Mouse (Mus musculus): ENCODE measurements at regions not wholly inside any gene's neighbourhood (a gene's known extent, or its start where the extent isn't known, plus 50 kb on each side); places are given as distances from the start of the nearest gene placed in this dataset.

DNA sequence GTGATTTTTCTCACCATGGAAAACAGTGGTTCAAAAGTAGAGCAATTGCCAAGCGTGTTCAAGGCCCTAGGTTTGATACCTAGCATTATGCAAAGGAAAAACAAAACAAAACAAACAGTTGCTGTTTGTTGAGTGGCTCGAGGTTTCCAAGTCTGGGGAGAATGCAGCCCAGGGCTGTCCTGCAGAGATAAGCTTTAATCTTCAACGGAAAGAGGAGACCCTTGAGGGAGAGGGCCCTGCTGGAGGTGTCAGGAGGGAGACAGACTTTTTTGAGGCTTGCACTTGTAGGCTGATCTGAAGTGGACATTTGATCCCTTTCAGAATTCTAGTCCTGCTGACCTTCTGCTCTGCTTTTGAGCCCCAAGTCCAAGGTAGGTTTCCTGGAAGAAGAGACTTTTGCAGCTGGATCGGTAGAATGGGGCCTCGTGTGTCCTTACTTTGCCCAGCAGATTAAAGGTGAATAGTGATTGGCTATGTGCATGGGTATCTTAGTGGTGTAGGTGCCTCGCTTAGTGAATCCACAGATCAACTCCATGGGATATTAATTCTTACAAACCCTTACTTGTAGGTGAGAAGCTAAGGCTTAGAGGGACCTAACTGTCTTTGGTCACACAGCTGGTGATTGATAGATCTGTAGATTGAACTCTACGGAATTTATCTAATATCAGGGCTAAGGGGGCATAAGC, 87.2 kb upstream of the Podxl start:
- no peak for TF ChIP-seq MYOD1 (IDR thresholded peaks at IDR 0.05; ENCODE audit: control insufficient read depth in 1 of 3, insufficient read length in 2 of 3, low read depth in 2 of 3)
- no peak for TF ChIP-seq REST (IDR thresholded peaks at IDR 0.05; ENCODE audit: insufficient read depth, insufficient read length)
- no peak for TF ChIP-seq POLR2AphosphoS2 (IDR thresholded peaks at IDR 0.05; ENCODE audit: insufficient read length, low read depth)
- no peak for TF ChIP-seq USF1 (IDR thresholded peaks at IDR 0.05; ENCODE audit: low read depth)
- no peak for TF ChIP-seq MAX (IDR thresholded peaks at IDR 0.05; ENCODE audit: low read depth)
- TF ChIP-seq POLR2A (IDR thresholded peaks at IDR 0.05; ENCODE audit: insufficient read length, low read depth): no peak
- TF ChIP-seq E2F4 (IDR thresholded peaks at IDR 0.05; ENCODE audit: insufficient read depth): no peak
- TF ChIP-seq CEBPB (IDR thresholded peaks at IDR 0.05; ENCODE audit: insufficient read depth, poor library complexity, severe bottlenecking): no peak
- no peak for TF ChIP-seq TCF12 (IDR thresholded peaks at IDR 0.05; ENCODE audit: insufficient read depth, poor library complexity, severe bottlenecking)
- no peak for TF ChIP-seq MYOG (IDR thresholded peaks at IDR 0.05; ENCODE audit: control insufficient read depth in 1 of 3, insufficient read depth in 1 of 3, insufficient read length in 2 of 3, low read depth in 2 of 3)
- TF ChIP-seq SRF (IDR thresholded peaks at IDR 0.05; ENCODE audit: control insufficient read depth, insufficient read length, low read depth): no peak
- TF ChIP-seq TCF3 (IDR thresholded peaks at IDR 0.05; ENCODE audit: insufficient read length, low read depth): no peak
- Histone ChIP-seq H3K4me3 (no peak overlapping the region), H3K79me2 (ENCODE audit: control insufficient read depth, insufficient read depth) (no peaks in the 10 kb centered on the region), H3K36me3 (ENCODE audit: control insufficient read depth, insufficient read depth) (no peaks in the 10 kb centered on the region), H3K27me3 (ENCODE audit: control insufficient read depth, insufficient read depth, insufficient read length) (peaks cover 8% of the 10 kb centered on the region), H3ac (ENCODE audit: control insufficient read depth, insufficient read length) (no peak overlapping the region), H3K4me2 (ENCODE audit: low read depth) (no peak overlapping the region)

DNA sequence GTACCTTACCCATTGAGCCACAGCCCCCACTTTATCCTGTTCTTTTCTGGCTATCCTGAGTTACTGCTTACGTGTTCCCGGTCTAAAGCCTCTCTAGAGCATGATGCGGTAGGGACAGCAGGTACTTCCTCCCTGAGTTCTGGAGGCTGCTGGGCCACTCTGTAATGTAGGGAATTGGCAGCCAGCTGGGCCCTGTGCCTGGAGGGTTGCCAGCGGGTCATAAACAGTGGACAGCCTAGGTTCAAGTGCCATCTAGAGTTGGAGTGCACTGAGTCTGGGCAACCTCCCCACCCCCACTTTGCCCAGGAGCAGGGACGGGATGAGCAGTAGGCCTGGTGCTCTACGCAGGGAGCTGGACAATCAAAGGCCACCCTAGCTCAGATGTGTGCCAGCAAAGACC, 81.5 kb upstream of the Podxl start:
- Histone ChIP-seq H3K27me3 (ENCODE audit: control insufficient read depth, insufficient read depth, insufficient read length) (peaks cover 4% of the 10 kb centered on the region), H3K4me3 (no peak overlapping the region), H3K36me3 (ENCODE audit: control insufficient read depth, insufficient read depth) (no peaks in the 10 kb centered on the region), H3K79me2 (ENCODE audit: control insufficient read depth, insufficient read depth) (no peaks in the 10 kb centered on the region), H3K4me2 (ENCODE audit: low read depth) (no peak overlapping the region), H3ac (ENCODE audit: control insufficient read depth, insufficient read length) (no peak overlapping the region)
- TF ChIP-seq CEBPB (IDR thresholded peaks at IDR 0.05; ENCODE audit: insufficient read depth, poor library complexity, severe bottlenecking): no peak
- TF ChIP-seq MYOD1 (IDR thresholded peaks at IDR 0.05; ENCODE audit: control insufficient read depth in 1 of 3, insufficient read length in 2 of 3, low read depth in 2 of 3): no peak
- no peak for TF ChIP-seq POLR2AphosphoS2 (IDR thresholded peaks at IDR 0.05; ENCODE audit: insufficient read length, low read depth)
- TF ChIP-seq POLR2A (IDR thresholded peaks at IDR 0.05; ENCODE audit: insufficient read length, low read depth): no peak
- no peak for TF ChIP-seq REST (IDR thresholded peaks at IDR 0.05; ENCODE audit: insufficient read depth, insufficient read length)
- no peak for TF ChIP-seq TCF12 (IDR thresholded peaks at IDR 0.05; ENCODE audit: insufficient read depth, poor library complexity, severe bottlenecking)
- no peak for TF ChIP-seq USF1 (IDR thresholded peaks at IDR 0.05; ENCODE audit: low read depth)

DNA sequence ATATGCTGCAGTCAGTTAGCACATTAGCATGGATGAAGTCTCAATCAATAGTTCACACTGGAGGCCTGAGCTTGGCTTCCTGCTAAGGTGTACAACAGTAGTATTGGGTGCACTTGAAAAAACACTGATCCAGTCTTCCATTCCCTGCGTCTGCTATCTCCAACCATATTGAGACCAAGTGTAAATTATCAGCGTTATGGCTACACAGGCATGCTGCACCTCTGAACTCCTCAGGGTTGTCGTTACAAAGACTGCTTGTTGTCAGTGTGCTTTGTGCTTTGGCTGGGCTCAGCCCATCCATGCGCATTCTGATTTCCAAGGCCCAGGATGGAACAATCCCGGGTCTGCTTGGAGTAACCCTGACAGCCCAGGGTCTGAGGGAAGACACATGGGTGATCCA, 80.7 kb upstream of the Podxl start:
- no peak overlapping the region for H3K4me3 ChIP-seq
- no peaks in the 10 kb centered on the region for H3K36me3 ChIP-seq (ENCODE audit: control insufficient read depth, insufficient read depth)
- H3K79me2 ChIP-seq (ENCODE audit: control insufficient read depth, insufficient read depth): no peaks in the 10 kb centered on the region
- peaks cover 4% of the 10 kb centered on the region for H3K27me3 ChIP-seq (ENCODE audit: control insufficient read depth, insufficient read depth, insufficient read length)
- H3ac ChIP-seq (ENCODE audit: control insufficient read depth, insufficient read length): no peak overlapping the region
- H3K4me2 ChIP-seq (ENCODE audit: low read depth): no peak overlapping the region
- TF ChIP-seq E2F4 (IDR thresholded peaks at IDR 0.05; ENCODE audit: insufficient read depth) (no peak), POLR2AphosphoS2 (IDR thresholded peaks at IDR 0.05; ENCODE audit: insufficient read length, low read depth) (no peak), POLR2A (IDR thresholded peaks at IDR 0.05; ENCODE audit: insufficient read length, low read depth) (no peak), CEBPB (IDR thresholded peaks at IDR 0.05; ENCODE audit: insufficient read depth, poor library complexity, severe bottlenecking) (no peak), REST (IDR thresholded peaks at IDR 0.05; ENCODE audit: insufficient read depth, insufficient read length) (no peak), TCF12 (IDR thresholded peaks at IDR 0.05; ENCODE audit: insufficient read depth, poor library complexity, severe bottlenecking) (no peak), SRF (IDR thresholded peaks at IDR 0.05; ENCODE audit: control insufficient read depth, insufficient read length, low read depth) (no peak), MYOD1 (IDR thresholded peaks at IDR 0.05; ENCODE audit: control insufficient read depth in 1 of 3, insufficient read length in 2 of 3, low read depth in 2 of 3) (no peak), USF1 (IDR thresholded peaks at IDR 0.05; ENCODE audit: low read depth) (no peak), MAX (IDR thresholded peaks at IDR 0.05; ENCODE audit: low read depth) (no peak), TCF3 (IDR thresholded peaks at IDR 0.05; ENCODE audit: insufficient read length, low read depth) (no peak), MYOG (IDR thresholded peaks at IDR 0.05; ENCODE audit: control insufficient read depth in 1 of 3, insufficient read depth in 1 of 3, insufficient read length in 2 of 3, low read depth in 2 of 3) (no peak)

DNA sequence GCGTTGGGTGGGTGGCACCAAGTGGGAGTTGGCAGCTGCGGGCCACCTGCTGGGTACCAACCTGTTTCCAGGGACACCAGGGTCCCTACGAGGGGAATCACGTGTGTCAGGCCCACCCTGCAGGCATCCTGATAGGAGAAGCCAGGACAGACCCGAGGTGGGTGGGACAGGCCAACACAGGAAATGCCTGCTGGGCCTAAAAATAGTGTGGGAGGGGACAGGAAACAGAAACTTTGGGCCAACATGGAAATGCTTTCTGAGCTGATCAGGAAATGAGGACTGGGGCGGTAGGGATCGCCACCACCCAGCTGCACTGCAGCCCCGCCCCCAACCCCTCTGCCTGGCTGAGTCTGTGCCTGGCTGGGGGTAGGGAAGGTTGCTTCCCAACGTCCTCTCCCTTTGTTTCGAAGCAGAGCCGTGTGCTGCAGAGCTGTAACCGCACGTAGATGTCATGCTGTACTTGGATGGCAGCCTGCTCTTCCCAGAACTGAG, 78.7 kb upstream of the Podxl start:
- no peak overlapping the region for H3ac ChIP-seq (ENCODE audit: control insufficient read depth, insufficient read length)
- no peaks in the 10 kb centered on the region for H3K36me3 ChIP-seq (ENCODE audit: control insufficient read depth, insufficient read depth)
- no peaks in the 10 kb centered on the region for H3K27me3 ChIP-seq (ENCODE audit: control insufficient read depth, insufficient read depth, insufficient read length)
- no peak overlapping the region for H3K4me3 ChIP-seq
- peak in 1 of 3 experiments; percentile 18 for TF ChIP-seq MYOD1 (IDR thresholded peaks at IDR 0.05; ENCODE audit: control insufficient read depth in 1 of 3, insufficient read length in 2 of 3, low read depth in 2 of 3)
- no peak for TF ChIP-seq SRF (IDR thresholded peaks at IDR 0.05; ENCODE audit: control insufficient read depth, insufficient read length, low read depth)
- no peak overlapping the region for H3K4me2 ChIP-seq (ENCODE audit: low read depth)
- H3K79me2 ChIP-seq (ENCODE audit: control insufficient read depth, insufficient read depth): no peaks in the 10 kb centered on the region

DNA sequence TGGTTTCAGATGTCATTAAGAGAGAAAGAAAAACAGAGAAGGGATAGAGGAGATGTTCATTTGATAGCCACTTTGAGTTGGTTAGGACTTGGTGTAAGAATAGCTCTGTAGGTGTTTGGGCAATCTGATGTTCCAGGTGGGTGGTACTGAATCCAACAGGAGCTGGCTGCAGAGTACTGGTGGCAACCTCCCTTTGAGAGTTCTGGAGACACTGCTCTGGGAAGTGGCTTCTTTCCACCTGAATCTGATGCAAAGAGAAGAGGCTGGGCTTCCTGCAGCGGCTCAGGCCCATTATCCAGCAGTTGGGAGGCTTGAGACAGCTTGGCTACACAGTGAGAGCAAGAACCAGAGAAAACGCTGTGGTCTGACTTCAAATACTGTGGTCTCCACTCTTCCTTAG, 77.0 kb upstream of the Podxl start:
- Histone ChIP-seq H3K4me3 (no peak overlapping the region), H3K27me3 (ENCODE audit: control insufficient read depth, insufficient read depth, insufficient read length) (no peaks in the 10 kb centered on the region), H3K36me3 (ENCODE audit: control insufficient read depth, insufficient read depth) (no peaks in the 10 kb centered on the region), H3K4me2 (ENCODE audit: low read depth) (peak overlapping the region; percentile 46), H3ac (ENCODE audit: control insufficient read depth, insufficient read length) (no peak overlapping the region), H3K79me2 (ENCODE audit: control insufficient read depth, insufficient read depth) (no peaks in the 10 kb centered on the region)
- TF ChIP-seq MYOG (IDR thresholded peaks at IDR 0.05; ENCODE audit: control insufficient read depth in 1 of 3, insufficient read depth in 1 of 3, insufficient read length in 2 of 3, low read depth in 2 of 3): no peak
- TF ChIP-seq TCF12 (IDR thresholded peaks at IDR 0.05; ENCODE audit: insufficient read depth, poor library complexity, severe bottlenecking): no peak
- TF ChIP-seq REST (IDR thresholded peaks at IDR 0.05; ENCODE audit: insufficient read depth, insufficient read length): no peak
- no peak for TF ChIP-seq MAX (IDR thresholded peaks at IDR 0.05; ENCODE audit: low read depth)
- TF ChIP-seq CEBPB (IDR thresholded peaks at IDR 0.05; ENCODE audit: insufficient read depth, poor library complexity, severe bottlenecking): no peak
- no peak for TF ChIP-seq POLR2A (IDR thresholded peaks at IDR 0.05; ENCODE audit: insufficient read length, low read depth)
- TF ChIP-seq POLR2AphosphoS2 (IDR thresholded peaks at IDR 0.05; ENCODE audit: insufficient read length, low read depth): no peak
- no peak for TF ChIP-seq TCF3 (IDR thresholded peaks at IDR 0.05; ENCODE audit: insufficient read length, low read depth)
- no peak for TF ChIP-seq MYOD1 (IDR thresholded peaks at IDR 0.05; ENCODE audit: control insufficient read depth in 1 of 3, insufficient read length in 2 of 3, low read depth in 2 of 3)
- TF ChIP-seq E2F4 (IDR thresholded peaks at IDR 0.05; ENCODE audit: insufficient read depth): no peak
- no peak for TF ChIP-seq USF1 (IDR thresholded peaks at IDR 0.05; ENCODE audit: low read depth)
- no peak for TF ChIP-seq SRF (IDR thresholded peaks at IDR 0.05; ENCODE audit: control insufficient read depth, insufficient read length, low read depth)

All from myocyte (in vitro differentiated cells).